Mouse (Mus musculus) skeletal muscle tissue, adult 2 months (tissue): ENCODE measurements around the gene Gm20388.
"Not testable (repeated sequence)": the region's sequence is repeated elsewhere in the genome, so short reads cannot be mapped to it uniquely, and the experiment has no call there.

Experiments
- DNase-seq: peaks from one replicate; pipeline ENCODE4 v3.0.0-alpha.2; 2012; ENCODE audit warnings: low read depth, low spot score

Gene Gm20388

DNA sequence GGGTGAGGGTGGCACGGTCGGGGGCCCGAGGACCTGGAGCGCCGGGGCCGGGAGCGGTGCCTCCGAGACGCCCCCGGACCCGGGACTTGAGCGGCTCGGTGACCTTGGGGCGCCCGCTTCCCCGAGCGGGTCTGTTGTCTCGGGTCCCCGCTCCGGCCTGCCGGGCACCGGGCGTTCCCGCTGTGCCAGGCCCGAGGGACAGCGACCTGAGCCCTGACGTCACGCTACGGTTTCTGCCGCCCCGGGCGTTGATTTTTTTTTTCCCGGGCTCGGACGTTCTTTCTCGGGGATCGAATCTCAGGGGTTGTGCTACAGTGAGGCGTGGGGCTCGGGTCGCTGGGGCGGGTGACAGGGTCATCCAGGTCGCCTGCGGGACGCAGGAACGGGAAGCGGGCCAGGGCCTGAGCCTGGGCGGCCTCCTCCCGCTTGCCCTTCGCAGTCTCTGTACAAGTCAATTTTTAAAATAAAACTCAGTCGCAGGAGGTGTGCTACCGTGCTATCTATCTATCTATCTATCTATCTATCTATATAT, 757.8 kb downstream of the Gm20388 start, which contains the start of gene Emc8:
Gene Emc8 (minus strand): TSS at position 200 of the 532 bp plus-strand sequence.
- DNase-seq: no peak

DNA sequence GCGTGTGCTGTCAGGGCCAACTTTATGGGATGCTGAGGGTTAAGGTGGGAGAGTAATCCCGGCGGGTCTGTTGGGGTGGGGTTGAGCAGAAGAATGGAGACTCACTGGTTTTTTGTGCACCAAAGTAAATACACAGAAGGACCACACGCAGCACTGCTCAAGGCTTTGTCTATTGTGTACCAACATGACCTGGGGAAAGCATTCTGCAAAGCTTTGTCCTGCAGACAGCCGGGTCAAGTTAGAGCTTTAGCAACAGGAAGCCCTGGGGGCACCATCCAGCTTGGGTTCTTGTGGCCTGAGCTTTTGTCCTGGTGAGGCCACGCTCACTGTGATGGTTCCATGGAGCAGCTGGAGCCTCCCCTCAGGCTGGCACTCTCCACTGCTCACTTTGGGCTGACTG, 761.1 kb downstream of the Gm20388 start:
- no peak for DNase-seq

DNA sequence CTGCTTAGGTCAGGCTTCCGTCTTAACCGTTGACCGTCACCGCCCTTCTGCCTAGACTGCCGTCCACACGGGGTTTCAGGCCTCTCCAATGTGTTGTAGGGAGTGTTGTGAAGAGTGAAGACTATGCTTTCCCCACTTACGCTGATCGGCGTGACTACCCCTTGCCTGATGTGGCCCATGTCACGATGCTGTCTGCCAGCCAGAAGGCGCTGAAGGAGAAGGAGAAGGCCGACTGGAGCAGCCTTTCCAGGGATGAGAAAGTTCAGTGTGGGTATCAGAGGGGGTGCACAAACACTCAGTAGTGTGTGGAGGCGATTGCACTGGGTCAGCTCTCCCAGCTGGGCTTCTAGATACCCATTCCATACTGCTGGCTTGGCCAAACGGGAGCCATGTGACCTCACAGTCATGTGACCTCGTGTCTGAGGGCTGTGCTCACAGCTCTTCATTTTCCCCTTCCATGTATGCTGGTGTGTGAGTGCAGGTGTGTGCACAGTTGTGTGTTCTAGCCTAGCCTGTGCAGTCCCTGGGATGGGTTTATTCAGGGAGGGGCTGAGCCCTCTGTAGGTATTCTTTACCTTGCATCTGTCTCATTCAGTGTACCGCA, 762.1 kb downstream of the Gm20388 start:
- DNase-seq: no peak

DNA sequence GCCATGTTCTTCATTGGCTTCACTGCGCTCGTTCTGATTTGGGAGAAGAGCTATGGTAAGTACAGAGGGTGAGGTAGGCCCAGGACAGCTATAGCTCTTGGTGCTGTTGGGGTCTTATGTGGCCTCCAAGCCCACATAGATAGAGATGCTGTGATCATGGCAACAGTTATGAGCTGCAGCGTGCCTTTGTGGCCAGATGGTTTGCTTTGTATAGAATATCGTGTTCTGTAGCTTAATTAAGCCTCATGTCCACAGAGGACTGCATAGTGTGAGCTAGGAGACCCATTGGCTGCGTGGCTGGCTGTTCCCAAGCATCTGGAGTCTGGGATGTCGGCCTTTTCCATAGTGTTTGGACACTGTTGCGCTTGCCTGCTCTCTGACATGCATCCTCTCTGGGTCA, 762.7 kb downstream of the Gm20388 start:
- DNase-seq: no peak

DNA sequence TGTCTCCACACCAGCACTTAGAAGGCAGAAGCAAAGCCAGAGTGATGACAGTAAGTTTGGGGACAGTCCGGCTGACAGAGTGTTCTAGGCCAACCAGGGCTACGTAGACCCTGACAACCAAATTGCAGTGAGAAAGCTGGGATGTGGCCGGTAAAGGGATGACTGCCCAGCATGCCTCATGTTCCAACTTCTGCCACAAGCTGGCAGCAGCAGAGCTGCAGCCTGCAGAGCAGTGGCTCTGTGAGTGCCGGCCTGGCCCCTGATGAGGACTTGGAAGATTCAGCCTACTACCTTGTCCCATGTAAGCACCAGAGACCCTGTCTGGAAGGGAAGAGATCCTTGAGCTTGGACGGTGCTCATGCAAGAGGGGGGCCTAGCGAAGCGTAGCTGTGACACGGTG, 765.1 kb downstream of the Gm20388 start:
- no peak for DNase-seq

DNA sequence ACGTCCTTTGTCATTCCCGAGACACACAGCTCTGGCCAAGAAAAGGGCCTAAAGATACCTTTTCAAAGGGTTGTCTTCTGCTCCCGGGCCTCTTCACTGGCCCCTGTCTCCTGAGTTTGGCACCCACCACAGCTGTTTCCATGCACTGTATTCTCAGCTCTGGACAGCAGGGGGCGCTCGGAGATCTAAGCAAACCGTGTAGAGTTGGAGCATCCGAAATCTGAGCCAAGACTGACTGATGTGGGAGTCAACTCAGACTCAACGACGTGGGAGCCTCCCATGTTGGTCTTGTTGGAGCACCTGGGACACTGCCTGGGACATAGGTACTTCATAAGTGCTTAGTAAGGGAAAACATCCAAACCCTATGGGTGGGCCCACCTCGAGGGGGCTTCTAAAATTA, 767.8 kb downstream of the Gm20388 start:
- DNase-seq: peak; percentile 81

DNA sequence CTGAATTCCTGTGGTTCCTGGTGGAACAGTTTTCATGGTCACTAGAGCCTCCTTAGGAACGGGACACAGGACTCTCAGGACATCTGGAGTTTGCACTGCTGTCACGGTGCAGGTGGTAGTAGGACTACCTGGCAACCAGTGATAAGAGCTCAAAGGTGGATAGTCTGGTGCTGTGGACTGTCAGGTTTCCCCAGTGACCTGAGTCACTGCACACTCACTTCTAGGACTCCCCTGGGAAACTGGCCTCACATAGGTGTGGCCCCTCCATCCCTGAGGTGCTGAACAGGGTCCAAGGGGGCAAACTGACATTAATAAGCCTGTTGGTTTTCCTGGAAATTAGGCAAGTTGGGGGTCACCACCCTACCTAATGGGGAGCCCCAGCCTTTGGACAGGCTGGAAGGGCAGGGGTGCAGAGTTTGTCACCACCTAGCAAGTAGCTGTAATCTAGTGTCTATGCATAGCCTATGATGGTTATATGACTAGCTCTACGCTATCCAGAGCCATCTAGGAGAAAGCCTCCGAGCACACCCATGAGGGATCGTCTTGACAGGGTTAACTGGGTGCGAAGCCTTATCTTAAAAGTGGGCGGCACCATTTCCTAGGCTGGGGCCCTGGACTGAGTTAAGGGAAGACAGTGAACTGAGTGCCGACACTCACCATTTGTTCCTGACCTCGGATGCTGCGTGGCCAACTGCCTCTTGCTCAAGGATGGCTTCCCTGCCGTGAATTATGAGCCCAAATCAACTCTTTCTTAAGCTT, 769.2 kb downstream of the Gm20388 start:
- no peak for DNase-seq

DNA sequence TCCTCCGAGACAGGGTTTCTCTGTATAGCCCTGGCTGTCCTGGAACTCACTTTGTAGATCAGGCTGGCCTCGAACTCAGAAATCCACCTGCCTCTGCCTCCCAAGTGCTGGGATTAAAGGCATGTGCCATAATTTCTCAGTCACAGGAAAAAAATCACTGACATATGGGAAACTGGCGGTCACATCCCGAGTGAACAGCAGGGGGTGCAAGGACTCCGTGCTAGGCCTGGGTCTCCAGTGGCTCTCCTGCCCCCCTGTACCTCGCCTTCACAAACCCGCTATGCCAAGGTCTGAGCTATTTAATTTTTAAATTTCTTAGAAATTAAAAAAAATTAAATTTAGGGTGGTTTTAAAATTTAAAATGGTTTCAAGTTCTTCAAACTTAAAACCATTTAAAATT, 769.8 kb downstream of the Gm20388 start:
- DNase-seq: not testable (repeated sequence)

DNA sequence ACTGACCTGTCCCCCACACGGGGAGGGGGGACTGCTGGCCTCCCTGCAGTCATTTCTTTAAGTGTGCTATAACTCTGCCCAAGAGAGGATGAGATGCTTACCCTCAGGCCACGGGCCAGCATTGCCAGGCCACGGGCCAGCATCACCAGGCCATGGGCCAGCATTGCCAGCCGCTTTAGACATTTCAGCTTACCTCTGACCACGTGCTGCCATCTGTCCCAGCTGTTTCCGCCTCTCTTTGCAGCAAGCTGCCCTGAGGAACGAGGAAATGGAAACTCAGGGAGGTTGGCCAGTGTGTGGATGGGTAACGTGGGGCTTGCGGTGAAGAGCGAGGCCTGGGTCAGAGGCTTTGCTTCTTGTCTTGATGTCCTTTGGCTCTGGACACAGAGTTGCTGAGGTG, 770.5 kb downstream of the Gm20388 start:
- peak; percentile 56 for DNase-seq

DNA sequence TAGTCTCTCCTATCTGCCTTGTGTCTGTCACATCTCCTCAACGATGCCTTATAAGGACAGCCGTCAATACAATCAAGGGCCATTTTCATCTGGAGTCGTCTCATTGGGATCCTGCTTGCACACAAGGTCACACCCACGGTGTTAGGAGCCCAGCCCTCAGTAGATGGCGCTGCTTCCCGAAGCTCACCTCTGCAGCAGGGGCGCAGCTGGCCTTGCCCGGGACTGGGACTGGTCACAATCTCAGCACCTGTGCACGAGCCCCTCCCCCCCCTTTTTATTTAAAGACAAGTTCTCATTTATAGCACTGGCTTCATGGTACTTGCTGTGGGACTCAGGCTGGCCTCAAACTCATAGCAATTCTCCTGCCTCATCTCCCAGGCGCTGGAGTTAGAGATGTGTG, 773.0 kb downstream of the Gm20388 start:
- DNase-seq: peak; percentile 68

DNA sequence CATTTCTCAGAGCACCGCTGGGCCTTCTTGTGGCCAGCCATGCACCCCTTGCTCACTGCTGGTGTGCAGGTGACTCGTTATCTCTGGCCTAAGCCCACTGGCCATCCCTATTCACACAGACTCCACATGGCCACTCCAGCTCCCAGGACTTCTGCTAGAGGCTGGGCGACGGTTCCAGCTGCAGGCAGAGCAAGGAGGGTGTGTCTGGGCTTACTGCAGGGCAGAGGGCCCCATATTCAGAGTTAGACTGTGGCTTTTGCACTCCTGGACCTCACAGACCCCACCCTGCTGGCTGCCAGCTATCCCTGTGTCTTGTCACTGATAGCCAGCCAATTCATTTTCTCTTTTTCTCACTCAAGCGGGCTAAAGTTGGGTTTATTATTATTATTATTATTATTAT, 773.4 kb downstream of the Gm20388 start:
- no peak for DNase-seq

DNA sequence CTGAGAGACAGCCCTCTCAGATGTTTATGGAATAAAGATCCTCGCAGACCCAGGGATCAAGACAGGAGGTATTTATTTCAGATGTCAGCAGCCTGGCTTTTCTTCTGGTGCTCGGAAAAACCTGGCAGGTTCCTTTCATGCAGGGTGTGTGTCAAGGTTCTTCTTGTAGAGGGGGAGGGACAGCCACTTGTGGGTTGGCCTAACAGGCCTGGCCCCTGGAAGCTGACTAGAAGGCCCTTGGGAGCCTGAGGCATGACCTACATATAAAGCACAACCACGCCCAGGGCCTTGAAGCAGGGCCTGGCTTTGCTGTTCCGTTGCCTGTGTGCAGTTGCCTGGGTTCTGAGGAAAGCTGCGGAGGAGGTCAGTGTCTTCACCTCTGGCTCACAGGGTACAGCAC, 774.5 kb downstream of the Gm20388 start:
- peak; percentile 74 for DNase-seq

DNA sequence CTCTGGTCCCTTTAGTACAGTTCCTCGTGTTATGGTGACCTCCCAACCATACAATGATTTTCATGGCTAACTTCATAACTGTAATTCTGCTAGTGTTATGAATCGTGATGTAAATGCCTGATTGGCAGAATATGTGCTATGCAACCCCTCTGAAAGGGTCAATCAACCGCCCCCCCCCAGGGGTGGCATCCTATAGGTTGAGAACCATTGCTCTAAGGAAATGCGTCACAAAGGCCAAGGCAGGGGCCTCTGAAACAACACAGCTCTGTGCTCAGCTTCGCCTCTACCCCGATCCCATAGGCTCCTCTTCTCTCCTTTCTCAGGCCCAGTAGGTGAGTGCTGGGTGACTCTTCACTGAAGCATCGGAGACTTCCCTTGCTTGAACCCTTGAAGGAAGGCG, 775.0 kb downstream of the Gm20388 start:
- no peak for DNase-seq

DNA sequence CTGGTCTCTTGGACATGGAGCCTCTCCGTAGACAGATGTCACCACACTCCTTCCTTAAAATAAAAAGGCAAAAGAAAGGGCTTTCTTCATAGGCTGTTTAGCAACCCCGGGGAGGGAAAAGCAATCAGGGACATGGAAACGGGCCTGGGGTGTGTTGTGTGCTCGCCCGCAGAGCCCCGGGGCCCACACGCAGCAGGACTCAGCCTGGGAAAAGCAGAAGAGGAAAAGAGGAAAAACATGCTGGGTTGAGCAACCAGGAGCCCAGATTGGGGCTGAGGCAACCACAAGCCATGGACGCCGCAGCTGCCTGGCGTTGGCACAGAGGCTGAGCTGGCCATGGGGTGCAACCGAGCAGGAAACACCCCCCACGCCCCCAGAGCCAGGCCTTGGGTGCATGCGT, 775.4 kb downstream of the Gm20388 start:
- DNase-seq: peak; percentile 52

DNA sequence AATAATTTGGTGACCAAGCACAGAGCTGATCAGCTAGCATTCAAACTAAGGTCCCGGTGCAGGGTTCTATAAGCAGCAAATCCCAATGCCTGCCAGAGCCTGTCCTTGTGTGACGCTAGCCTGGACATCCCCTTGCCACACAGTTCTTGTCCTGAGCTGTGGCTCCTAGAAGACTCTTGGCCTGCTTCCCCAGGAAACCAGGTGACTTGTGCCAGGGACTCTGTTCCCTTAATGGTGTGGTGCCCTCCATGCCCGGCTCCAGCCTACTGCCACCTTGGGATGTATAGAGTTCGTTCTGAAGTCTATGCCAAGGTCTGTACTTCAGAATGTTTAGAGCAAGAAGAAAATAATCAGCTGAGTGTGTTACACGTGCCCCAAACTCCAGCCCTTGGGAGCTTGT, 775.9 kb downstream of the Gm20388 start:
- DNase-seq: no peak

DNA sequence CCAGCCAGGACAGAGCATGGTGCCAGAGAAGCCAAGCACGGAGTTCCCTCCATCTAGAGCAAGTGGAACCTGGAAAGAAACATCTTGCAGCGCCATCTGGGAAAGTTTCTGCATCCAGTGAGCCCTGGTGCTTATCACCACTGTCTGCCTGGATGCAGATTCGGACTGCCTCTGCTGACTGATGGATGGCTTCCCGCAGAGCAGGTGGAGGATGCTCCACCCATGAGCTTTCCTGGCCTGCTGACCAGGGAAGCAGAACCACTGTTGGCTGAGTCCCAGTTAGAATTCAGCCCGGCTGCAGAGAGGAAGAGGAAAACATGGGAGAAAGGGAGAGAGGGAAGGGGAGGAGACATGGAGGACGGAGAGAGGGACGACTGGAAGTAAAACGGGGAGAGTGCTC, 777.1 kb downstream of the Gm20388 start:
- DNase-seq: no peak

DNA sequence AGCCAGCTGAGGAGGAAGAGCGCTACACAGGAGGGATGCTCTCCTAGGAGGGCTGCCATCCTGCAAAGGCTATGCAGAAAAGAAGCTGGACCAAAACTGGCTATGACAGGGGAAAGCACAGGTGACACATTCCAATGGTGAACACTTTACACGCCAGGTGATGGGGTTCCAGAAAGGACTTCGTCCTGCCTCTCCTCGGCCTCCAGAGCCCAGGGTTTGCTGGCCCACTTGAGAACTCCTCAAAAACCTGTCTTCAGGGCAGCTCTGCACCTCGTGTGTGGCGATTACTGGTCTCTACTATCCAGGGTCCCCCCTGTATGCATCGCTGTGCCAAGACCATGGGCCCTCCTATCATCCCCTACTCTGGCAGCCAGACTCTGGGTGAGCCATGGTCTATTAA, 777.9 kb downstream of the Gm20388 start:
- DNase-seq: no peak

DNA sequence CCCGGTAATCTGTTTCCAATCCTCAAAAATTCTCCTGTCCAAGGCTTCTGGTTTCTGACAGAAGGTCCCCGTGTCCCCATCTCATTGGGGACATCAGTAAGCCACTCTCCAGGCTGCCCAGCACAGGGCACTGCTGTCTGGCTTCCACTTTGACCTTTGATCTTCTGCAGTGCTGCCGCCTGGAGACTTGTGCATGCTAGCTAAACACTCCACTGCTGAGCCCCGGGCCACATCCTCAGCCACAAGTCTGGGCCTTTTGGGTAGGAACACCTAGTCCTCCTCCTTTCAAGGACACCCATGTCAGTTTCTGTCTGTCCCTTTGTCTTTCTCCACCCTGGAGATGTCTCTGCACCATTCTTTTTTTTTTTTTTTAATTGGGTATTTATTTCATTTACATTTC, 782.3 kb downstream of the Gm20388 start:
- DNase-seq: no peak

DNA sequence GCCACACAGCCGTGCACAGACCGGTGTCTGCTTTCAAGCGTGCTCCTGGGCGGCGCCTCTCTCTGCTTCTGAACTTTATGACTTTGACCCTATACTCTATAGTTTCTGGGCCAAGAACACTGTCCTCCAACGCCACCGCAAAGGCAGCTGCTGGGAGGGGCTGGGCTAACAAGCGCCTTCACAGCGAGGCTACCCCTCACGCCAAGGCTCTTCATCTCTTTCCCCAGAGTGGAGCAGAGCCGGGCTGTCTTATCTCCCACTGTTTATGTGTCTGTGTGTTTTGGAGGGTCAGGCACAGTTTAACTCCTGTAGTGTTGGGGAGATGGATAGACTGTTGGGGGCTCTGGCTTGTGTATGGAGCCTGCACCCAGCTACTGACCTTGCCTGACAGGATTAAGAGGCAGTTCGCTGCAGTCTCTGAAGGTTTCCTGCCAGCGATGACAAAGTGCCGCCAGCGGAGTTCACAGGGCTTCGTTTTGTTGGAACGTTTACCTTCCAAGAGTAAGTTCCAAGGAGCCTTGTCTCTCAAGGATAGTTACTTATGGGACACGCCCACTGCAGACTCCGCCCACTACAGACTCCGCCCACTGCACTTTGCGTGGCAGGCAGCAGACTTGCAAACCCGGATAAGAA, 783.3 kb downstream of the Gm20388 start:
- peak; percentile 69 for DNase-seq

DNA sequence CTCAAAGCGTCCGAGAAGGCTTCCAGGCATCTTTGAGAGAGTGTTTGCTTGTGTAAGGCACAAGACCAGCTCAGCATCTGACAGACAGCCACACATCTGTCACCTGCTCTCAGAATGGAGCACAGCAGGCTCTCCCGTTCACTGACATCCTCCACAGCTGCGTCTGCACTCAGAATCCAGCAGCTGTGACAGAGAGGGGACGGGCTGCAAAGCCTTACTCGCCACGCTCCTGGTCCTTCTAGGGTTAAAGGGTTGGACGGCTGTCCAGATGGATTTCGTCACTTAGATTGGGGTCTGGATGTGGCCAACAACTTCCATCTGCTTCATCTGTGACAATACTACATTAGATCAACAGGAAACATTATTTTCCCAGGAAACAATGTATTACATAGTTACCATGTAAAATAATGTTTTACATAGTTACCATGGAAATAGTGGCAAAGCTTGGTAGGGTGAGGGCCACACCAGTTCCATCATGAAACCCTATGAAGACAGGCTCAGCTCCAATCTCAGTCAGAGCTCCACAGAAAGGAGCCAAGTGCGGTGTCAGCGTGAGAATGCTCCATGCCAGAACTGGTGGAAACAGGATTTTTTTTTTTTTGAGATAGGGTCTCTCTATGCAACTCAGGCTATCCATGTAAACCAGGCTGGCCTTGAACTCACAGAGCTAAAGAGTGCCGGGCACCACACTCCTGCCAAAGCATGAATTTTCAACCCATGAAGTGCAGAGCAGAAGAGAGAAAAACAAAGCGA, 785.9 kb downstream of the Gm20388 start:
- DNase-seq: no peak

DNA sequence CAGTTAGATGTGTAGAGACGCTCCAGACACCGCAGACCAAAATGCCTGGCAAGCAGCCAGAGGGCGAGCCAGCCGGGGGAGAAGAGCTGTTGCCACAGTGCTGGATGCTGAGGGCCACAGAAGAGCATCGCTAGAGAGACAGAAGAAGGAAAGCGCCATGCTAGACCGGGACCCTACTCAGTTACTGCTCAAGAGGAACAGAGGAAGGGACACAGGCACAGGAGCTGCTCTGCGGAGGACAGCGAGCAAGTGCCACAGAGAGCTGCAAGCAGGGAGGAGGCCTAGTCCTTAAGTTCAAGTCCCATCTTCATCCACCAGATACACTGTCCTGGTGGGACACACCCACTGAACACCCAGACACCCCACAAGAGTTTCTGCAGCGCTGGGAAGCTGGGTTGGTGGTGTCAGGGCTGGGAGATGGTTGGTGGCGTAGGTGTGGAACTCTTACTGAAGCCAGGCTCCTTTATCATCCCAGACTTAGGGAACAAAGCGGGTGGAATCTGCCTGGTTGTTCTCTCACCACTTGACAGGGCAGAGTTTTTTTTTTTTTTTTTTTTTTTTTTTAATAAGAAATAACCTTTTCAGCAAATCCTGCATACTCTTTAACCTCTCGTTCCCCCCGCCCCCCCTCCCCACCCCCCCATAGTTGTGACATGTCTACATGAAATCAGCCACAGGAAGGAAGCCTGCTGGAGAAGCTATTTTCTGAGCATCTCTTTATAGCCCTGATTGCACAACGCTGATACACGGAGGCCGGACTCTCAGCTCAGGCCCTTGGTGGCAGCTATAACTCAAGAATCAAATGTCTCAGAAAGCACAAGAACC, 786.7 kb downstream of the Gm20388 start:
- DNase-seq: no peak
